Mouse (Mus musculus): ENCODE measurements around the gene Elf1. TPM values are rescaled to one million over a fixed set of nuclear protein-coding genes. Genes with fewer than 3 reads are reported as not detected.
"Not testable (repeated sequence)": the region's sequence is repeated elsewhere in the genome, so short reads cannot be mapped to it uniquely, and the experiment has no call there.

Gene Elf1
- 13.8 and 15.9 TPM in 2 replicates for total RNA-seq (2014; rRNA removed)
- polyA plus RNA-seq (2012; rRNA removed), result 5.1 and 6.4 TPM in 2 replicates

DNA sequence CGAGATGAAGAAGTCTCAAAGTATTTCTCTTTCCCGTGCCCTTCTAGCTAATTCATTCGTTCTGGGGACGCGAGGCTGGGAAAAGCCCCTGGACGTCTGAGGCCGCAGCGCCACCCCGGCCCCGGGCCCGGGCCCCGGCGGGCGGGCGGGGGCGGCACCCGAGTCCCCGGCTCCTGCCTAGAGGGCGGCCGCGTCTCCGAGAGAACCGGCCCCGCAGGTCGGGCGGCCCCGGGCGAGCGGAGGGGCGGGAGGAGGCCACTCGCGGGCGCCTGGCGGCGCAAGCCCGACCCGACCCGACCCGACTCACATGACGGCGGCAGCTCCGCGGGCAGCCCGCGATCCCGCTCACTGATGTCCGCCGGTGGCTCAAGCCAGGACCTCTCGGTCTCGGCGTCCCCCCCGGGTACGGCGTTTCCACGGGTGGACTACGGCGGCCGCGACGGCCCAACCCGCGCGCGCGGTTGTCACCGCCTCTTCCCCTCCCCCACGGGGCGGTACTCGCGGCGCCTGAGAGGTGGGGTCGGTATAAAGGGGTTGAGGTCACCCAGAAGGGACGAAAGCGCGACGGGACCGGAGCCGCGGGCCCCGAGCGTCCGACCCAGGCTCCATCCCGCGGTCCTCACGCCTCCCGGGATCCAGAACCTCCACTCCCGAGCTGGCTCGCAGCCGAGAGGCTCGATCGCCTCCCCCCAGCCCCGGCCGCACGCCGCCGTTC lies at the start of gene Elf1:
Gene Elf1 (plus strand): TSS at position 571 of the 715 bp plus-strand sequence.
- H3K4me1 ChIP-seq (ENCODE audit: control insufficient read depth, insufficient read depth, low read length), result peaks cover 17% of the 10 kb centered on the region
- peaks cover 6% of the 10 kb centered on the region for H3K36me3 ChIP-seq (ENCODE audit: control insufficient read depth, insufficient read depth, low read length)
- under 1% methylated on average over 89 of the region's 96 CpGs for WGBS
- peak within 1 kb of the TSS; percentile 97 for H3K9ac ChIP-seq (ENCODE audit: low read depth, low read length)
- H3K4me3 ChIP-seq (ENCODE audit: insufficient read depth, low read depth, low read length), result peak within 1 kb of the TSS; percentile 100
- H3K27ac ChIP-seq (replicated peaks; ENCODE audit: insufficient read depth, low read depth, low read length), result peak within 1 kb of the TSS; percentile 98
- peaks cover 30% of the 10 kb centered on the region for H3K79me2 ChIP-seq (ENCODE audit: control insufficient read depth, insufficient read depth, low read length)
- peak; percentile 74 for DNase-seq (ENCODE audit: extremely low read depth, low read depth, low spot score)
- H3K27me3 ChIP-seq (ENCODE audit: control insufficient read depth, insufficient read depth, low read length), result no peaks in the 10 kb centered on the region
- TF ChIP-seq CTCF (IDR thresholded peaks at IDR 0.05; ENCODE audit: low read depth, low read length) (no peak), POLR2A (IDR thresholded peaks at IDR 0.05; ENCODE audit: extremely low read depth, insufficient read depth, low read length) (peak; percentile 86)

- no peak for DNase-seq (ENCODE audit: extremely low read depth, low read depth, low spot score)
- Histone ChIP-seq H3K4me3 (ENCODE audit: insufficient read depth, low read depth, low read length) (no peak overlapping the region), H3K27me3 (ENCODE audit: control insufficient read depth, insufficient read depth, low read length) (no peaks in the 10 kb centered on the region), H3K9ac (ENCODE audit: low read depth, low read length) (no peak overlapping the region), H3K79me2 (ENCODE audit: control insufficient read depth, insufficient read depth, low read length) (no peaks in the 10 kb centered on the region), H3K4me1 (ENCODE audit: control insufficient read depth, insufficient read depth, low read length) (peaks cover 1% of the 10 kb centered on the region; the same call in 1 of the 2 replicates), H3K27ac (replicated peaks; ENCODE audit: insufficient read depth, low read depth, low read length) (no peak overlapping the region), H3K36me3 (ENCODE audit: control insufficient read depth, insufficient read depth, low read length) (no peaks in the 10 kb centered on the region)
- 78% methylated on average over 1 of the region's 1 CpGs for WGBS
- TF ChIP-seq CTCF (IDR thresholded peaks at IDR 0.05; ENCODE audit: low read depth, low read length) (no peak), POLR2A (IDR thresholded peaks at IDR 0.05; ENCODE audit: extremely low read depth, insufficient read depth, low read length) (no peak)
Observed at GRCm38 (mm10) chr14:79434068-79434467, 46.9 kb upstream of the Elf1 start.

DNA sequence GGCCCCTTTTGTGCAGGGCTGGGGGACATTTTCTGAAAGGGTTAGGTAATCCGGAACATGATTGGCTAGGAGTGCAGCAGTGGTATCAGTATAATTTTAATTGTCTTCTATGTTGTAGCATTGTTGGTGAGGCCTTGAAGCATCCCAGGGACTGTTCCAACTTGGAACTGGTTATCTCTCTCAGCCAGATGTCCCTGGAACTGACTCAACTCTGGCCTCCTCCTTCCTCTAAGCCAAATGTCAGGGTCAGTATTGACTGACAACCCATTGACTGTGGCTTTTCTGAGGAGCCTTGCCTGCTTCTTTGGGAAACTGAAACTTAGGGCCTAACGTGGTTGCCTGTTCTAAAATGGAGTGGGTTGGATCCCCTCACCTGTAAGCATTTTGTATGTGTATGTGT lies 40.3 kb upstream of the Elf1 start:
- TF ChIP-seq CTCF (IDR thresholded peaks at IDR 0.05; ENCODE audit: low read depth, low read length) (no peak), POLR2A (IDR thresholded peaks at IDR 0.05; ENCODE audit: extremely low read depth, insufficient read depth, low read length) (no peak)
- 85% methylated on average over 2 of the region's 2 CpGs for WGBS
- Histone ChIP-seq H3K27me3 (ENCODE audit: control insufficient read depth, insufficient read depth, low read length) (no peaks in the 10 kb centered on the region), H3K79me2 (ENCODE audit: control insufficient read depth, insufficient read depth, low read length) (no peaks in the 10 kb centered on the region), H3K36me3 (ENCODE audit: control insufficient read depth, insufficient read depth, low read length) (no peaks in the 10 kb centered on the region), H3K27ac (replicated peaks; ENCODE audit: insufficient read depth, low read depth, low read length) (no peak overlapping the region), H3K4me1 (ENCODE audit: control insufficient read depth, insufficient read depth, low read length) (no peaks in the 10 kb centered on the region), H3K9ac (ENCODE audit: low read depth, low read length) (no peak overlapping the region), H3K4me3 (ENCODE audit: insufficient read depth, low read depth, low read length) (no peak overlapping the region)
- DNase-seq (ENCODE audit: extremely low read depth, low read depth, low spot score), result no peak

DNA sequence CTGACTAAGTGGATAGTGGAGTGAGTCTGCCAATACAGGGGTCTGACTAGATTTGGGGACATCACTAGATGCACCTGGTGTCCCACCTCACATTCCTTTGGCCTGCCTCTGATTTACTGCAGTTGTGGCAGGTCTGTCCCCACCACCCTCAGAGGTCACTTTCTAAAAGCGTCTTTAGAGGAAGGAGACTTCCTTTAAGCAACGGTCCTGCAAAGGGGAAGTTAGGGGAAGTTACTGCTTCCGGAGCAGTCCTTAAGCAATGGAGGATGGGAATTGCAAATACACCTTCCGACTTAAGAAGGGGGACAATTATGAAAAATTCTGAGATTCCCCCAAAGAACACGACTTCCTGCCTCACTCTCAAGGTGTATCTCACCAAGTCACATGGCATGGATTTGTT lies 39.6 kb upstream of the Elf1 start:
- Histone ChIP-seq H3K79me2 (ENCODE audit: control insufficient read depth, insufficient read depth, low read length) (no peaks in the 10 kb centered on the region), H3K27ac (replicated peaks; ENCODE audit: insufficient read depth, low read depth, low read length) (no peak overlapping the region), H3K4me1 (ENCODE audit: control insufficient read depth, insufficient read depth, low read length) (no peaks in the 10 kb centered on the region), H3K36me3 (ENCODE audit: control insufficient read depth, insufficient read depth, low read length) (no peaks in the 10 kb centered on the region), H3K9ac (ENCODE audit: low read depth, low read length) (no peak overlapping the region), H3K4me3 (ENCODE audit: insufficient read depth, low read depth, low read length) (no peak overlapping the region), H3K27me3 (ENCODE audit: control insufficient read depth, insufficient read depth, low read length) (no peaks in the 10 kb centered on the region)
- TF ChIP-seq CTCF (IDR thresholded peaks at IDR 0.05; ENCODE audit: low read depth, low read length), result no peak
- no peak for TF ChIP-seq POLR2A (IDR thresholded peaks at IDR 0.05; ENCODE audit: extremely low read depth, insufficient read depth, low read length)
- WGBS, result 68% methylated on average over 5 of the region's 5 CpGs
- DNase-seq (ENCODE audit: extremely low read depth, low read depth, low spot score), result peak; percentile 25

DNA sequence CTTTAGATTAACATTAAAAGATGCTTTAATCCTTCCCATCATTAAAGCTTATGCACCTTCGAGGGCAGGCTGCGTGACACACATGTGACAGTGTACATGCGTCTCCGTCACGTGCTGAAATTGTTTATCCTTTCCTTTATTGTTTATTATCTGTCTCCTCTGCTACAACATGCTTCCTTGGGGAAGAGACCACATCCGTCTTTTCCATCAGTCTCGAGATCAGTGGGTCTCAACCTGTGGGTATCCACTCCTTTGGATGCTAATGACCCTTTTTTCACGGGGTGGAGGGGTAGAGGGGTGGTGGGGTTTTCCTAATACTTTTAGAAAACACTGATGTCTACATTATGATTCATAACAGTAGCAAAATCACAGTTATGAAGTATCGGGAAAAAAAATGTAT lies 36.4 kb upstream of the Elf1 start:
- TF ChIP-seq POLR2A (IDR thresholded peaks at IDR 0.05; ENCODE audit: extremely low read depth, insufficient read depth, low read length) (no peak), CTCF (IDR thresholded peaks at IDR 0.05; ENCODE audit: low read depth, low read length) (no peak)
- H3K27ac ChIP-seq (replicated peaks; ENCODE audit: insufficient read depth, low read depth, low read length), result no peak overlapping the region
- no peaks in the 10 kb centered on the region for H3K4me1 ChIP-seq (ENCODE audit: control insufficient read depth, insufficient read depth, low read length)
- WGBS, result 87% methylated on average over 9 of the region's 9 CpGs
- H3K79me2 ChIP-seq (ENCODE audit: control insufficient read depth, insufficient read depth, low read length), result no peaks in the 10 kb centered on the region
- no peak overlapping the region for H3K9ac ChIP-seq (ENCODE audit: low read depth, low read length)
- H3K36me3 ChIP-seq (ENCODE audit: control insufficient read depth, insufficient read depth, low read length), result no peaks in the 10 kb centered on the region
- H3K4me3 ChIP-seq (ENCODE audit: insufficient read depth, low read depth, low read length), result no peak overlapping the region
- no peaks in the 10 kb centered on the region for H3K27me3 ChIP-seq (ENCODE audit: control insufficient read depth, insufficient read depth, low read length)
- DNase-seq (ENCODE audit: extremely low read depth, low read depth, low spot score), result no peak

GRCm38 (mm10) chr14:79445055-79445620 lies 35.9 kb upstream of the Elf1 start:
- no peak for TF ChIP-seq POLR2A (IDR thresholded peaks at IDR 0.05; ENCODE audit: extremely low read depth, insufficient read depth, low read length)
- no peak for TF ChIP-seq CTCF (IDR thresholded peaks at IDR 0.05; ENCODE audit: low read depth, low read length)
- Histone ChIP-seq H3K27ac (replicated peaks; ENCODE audit: insufficient read depth, low read depth, low read length) (no peak overlapping the region), H3K4me1 (ENCODE audit: control insufficient read depth, insufficient read depth, low read length) (no peaks in the 10 kb centered on the region), H3K36me3 (ENCODE audit: control insufficient read depth, insufficient read depth, low read length) (no peaks in the 10 kb centered on the region), H3K27me3 (ENCODE audit: control insufficient read depth, insufficient read depth, low read length) (no peaks in the 10 kb centered on the region), H3K9ac (ENCODE audit: low read depth, low read length) (no peak overlapping the region), H3K79me2 (ENCODE audit: control insufficient read depth, insufficient read depth, low read length) (no peaks in the 10 kb centered on the region), H3K4me3 (ENCODE audit: insufficient read depth, low read depth, low read length) (no peak overlapping the region)
- 80% methylated on average over 16 of the region's 16 CpGs for WGBS
- no peak for DNase-seq (ENCODE audit: extremely low read depth, low read depth, low spot score)

DNA sequence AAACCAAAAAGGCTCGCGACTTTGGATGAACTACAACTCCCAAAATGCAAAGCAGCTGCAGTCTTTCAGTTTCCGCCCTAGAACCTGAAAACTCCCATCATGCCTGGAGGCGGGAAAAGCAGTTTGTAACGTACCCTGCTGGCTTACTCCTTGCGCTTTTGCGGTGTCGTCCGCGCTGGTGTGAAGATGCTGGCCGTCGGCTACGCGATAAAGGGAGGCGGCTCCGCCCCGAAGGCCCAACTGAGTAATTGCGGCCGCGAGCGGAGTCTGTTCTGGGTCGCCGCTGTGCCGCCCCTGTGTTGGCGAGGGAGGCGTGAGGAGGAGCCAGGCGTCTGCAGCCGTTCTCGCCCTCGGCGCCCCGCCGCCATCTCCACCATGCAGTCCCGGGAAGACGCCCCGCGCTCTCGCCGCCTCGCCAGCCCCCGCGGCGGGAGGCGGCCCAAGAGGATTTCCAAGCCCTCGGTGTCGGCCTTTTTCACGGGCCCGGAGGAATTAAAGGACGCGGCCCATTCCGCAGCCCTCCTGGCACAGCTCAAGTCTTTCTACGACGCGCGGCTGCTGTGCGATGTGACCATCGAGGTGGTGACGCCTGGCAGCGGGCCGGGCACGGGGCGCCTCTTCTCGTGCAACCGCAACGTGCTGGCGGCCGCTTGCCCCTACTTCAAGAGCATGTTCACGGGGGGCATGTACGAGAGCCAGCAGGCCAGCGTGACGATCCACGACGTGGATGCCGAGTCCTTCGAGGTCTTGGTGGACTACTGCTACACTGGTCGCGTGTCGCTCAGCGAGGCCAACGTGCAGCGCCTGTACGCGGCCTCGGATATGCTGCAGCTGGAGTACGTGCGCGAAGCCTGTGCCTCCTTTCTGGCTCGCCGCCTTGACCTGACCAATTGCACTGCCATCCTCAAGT lies 29.1 kb upstream of the Elf1 start, which contains the start of gene Kbtbd6:
Gene Kbtbd6 (plus strand): TSS at position 155 of the 910 bp plus-strand sequence.
- H3K27me3 ChIP-seq (ENCODE audit: control insufficient read depth, insufficient read depth, low read length); H3K27ac ChIP-seq (replicated peaks; ENCODE audit: insufficient read depth, low read depth, low read length); H3K36me3 ChIP-seq (ENCODE audit: control insufficient read depth, insufficient read depth, low read length); H3K79me2 ChIP-seq (ENCODE audit: control insufficient read depth, insufficient read depth, low read length); H3K4me1 ChIP-seq (ENCODE audit: control insufficient read depth, insufficient read depth, low read length): not testable (repeated sequence)
- Histone ChIP-seq H3K9ac (ENCODE audit: low read depth, low read length) (peak within 1 kb of the TSS; percentile 49), H3K4me3 (ENCODE audit: insufficient read depth, low read depth, low read length) (peak within 1 kb of the TSS; percentile 86)
- peak; percentile 87 for DNase-seq (ENCODE audit: extremely low read depth, low read depth, low spot score)
- 15% methylated on average over 43 of the region's 89 CpGs for WGBS

GRCm38 (mm10) chr14:79452591-79452934 lies 28.4 kb upstream of the Elf1 start:
- H3K36me3 ChIP-seq (ENCODE audit: control insufficient read depth, insufficient read depth, low read length); H3K27me3 ChIP-seq (ENCODE audit: control insufficient read depth, insufficient read depth, low read length); H3K4me3 ChIP-seq (ENCODE audit: insufficient read depth, low read depth, low read length); H3K9ac ChIP-seq (ENCODE audit: low read depth, low read length); H3K4me1 ChIP-seq (ENCODE audit: control insufficient read depth, insufficient read depth, low read length); DNase-seq (ENCODE audit: extremely low read depth, low read depth, low spot score); H3K79me2 ChIP-seq (ENCODE audit: control insufficient read depth, insufficient read depth, low read length); H3K27ac ChIP-seq (replicated peaks; ENCODE audit: insufficient read depth, low read depth, low read length): not testable (repeated sequence)
- 95% methylated on average over 8 of the region's 10 CpGs for WGBS
